Mouse (Mus musculus) MEL (cell line): ENCODE measurements around the gene Mgat5. TPM values are rescaled to one million over a fixed set of nuclear protein-coding genes. Genes with fewer than 3 reads are reported as not detected.

Source experiments
- DNase-seq: peaks from one replicate; pipeline ENCODE4 v3.0.0; 2011; ENCODE audit warnings: low read depth, low spot score
- H3K27ac ChIP-seq: 2 replicates; pipeline ENCODE4 v1.5.1; 2012; ENCODE audit warnings: low read depth, mild to moderate bottlenecking, control low read depth, low read length, moderate library complexity; ENCODE audit not compliant: control insufficient read depth
- H3K27me3 ChIP-seq, 2 experiments: fragments of 150-350 bp in 1 of 2; sonication (generic) in 1 of 2; 2 replicates each; pipeline ENCODE4 v1.6.1; 2012; ENCODE audit warnings: low read length in 2 of 2, mild to moderate bottlenecking in 2 of 2, improper control_type of control experiment in 1 of 2, moderate library complexity in 1 of 2; ENCODE audit not compliant: insufficient read depth in 2 of 2, control insufficient read depth in 1 of 2
- H3K36me3 ChIP-seq, 2 experiments: 2 replicates each; pipeline ENCODE4 v1.6.1; 2012 to 2014; ENCODE audit warnings: low read length in 2 of 2, improper control_type of control experiment in 1 of 2, inconsistent platforms in 1 of 2, mild to moderate bottlenecking in 1 of 2; ENCODE audit not compliant: insufficient read depth in 2 of 2, control insufficient read depth in 1 of 2
- H3K4me1 ChIP-seq, 2 experiments: fragments of 150-350 bp in 1 of 2; sonication (generic) in 1 of 2; 2 replicates each; pipeline ENCODE4 v1.6.1; 2012; ENCODE audit warnings: low read length in 2 of 2, improper control_type of control experiment in 1 of 2, mild to moderate bottlenecking in 1 of 2; ENCODE audit not compliant: insufficient read depth in 2 of 2, control insufficient read depth in 1 of 2
- H3K4me3 ChIP-seq, 2 experiments: fragments of 150-350 bp in 1 of 2; sonication (generic) in 1 of 2; 2 replicates each; pipeline ENCODE4 v1.5.1; 2012; ENCODE audit warnings: low read depth in 2 of 2, low read length in 2 of 2, mild to moderate bottlenecking in 2 of 2, moderate library complexity in 2 of 2, control low read depth in 1 of 2, improper control_type of control experiment in 1 of 2; ENCODE audit not compliant: control insufficient read depth in 1 of 2, insufficient read depth in 1 of 2
- H3K79me2 ChIP-seq: 2 replicates; pipeline ENCODE4 v1.6.1; 2012; ENCODE audit warnings: mild to moderate bottlenecking, low read length, moderate library complexity; ENCODE audit not compliant: control insufficient read depth, poor library complexity, insufficient read depth
- H3K9ac ChIP-seq: 2 replicates; pipeline ENCODE4 v1.6.1; 2012; ENCODE audit warnings: low read depth, mild to moderate bottlenecking, control low read depth, low read length, moderate library complexity; ENCODE audit not compliant: control insufficient read depth, poor library complexity, severe bottlenecking
- H3K9me3 ChIP-seq: fragments of 150-350 bp; sonication (generic); replicated peaks from 2 replicates; pipeline ENCODE4 v1.6.1; 2012; ENCODE audit warnings: mild to moderate bottlenecking, low read length, improper control_type of control experiment, moderate library complexity; ENCODE audit not compliant: insufficient read depth
- BHLHE40 ChIP-seq: IDR thresholded peaks from 2 replicates; pipeline ENCODE4 v1.6.1; 2012; ENCODE audit warnings: low read depth, mild to moderate bottlenecking, inconsistent platforms, low read length, improper control_type of control experiment, borderline replicate concordance
- CHD1 ChIP-seq: IDR thresholded peaks from 2 replicates; pipeline ENCODE4 v1.6.1; 2012; ENCODE audit warnings: low read depth, mild to moderate bottlenecking, inconsistent platforms, low read length, improper control_type of control experiment
- E2F4 ChIP-seq: IDR thresholded peaks from 2 replicates; pipeline ENCODE4 v1.6.1; 2011; ENCODE audit warnings: low read depth, low read length, improper control_type of control experiment, borderline replicate concordance
- EP300 ChIP-seq, 2 experiments: IDR thresholded peaks; 2 replicates each; pipeline ENCODE4 v1.6.1; 2011; ENCODE audit warnings: improper control_type of control experiment in 2 of 2, low read length in 2 of 2, low read depth in 1 of 2, mild to moderate bottlenecking in 1 of 2
- ETS1 ChIP-seq: IDR thresholded peaks from 2 replicates; pipeline ENCODE4 v1.6.1; 2012; ENCODE audit warnings: low read depth, mild to moderate bottlenecking, inconsistent platforms, low read length, improper control_type of control experiment, moderate library complexity
- JUND ChIP-seq: IDR thresholded peaks from 2 replicates; pipeline ENCODE4 v1.6.1; 2011; ENCODE audit warnings: low read depth, mild to moderate bottlenecking, improper control_type of control experiment, low read length
- MAFK ChIP-seq: IDR thresholded peaks from 2 replicates; pipeline ENCODE4 v1.6.1; 2011; ENCODE audit warnings: low read depth, mild to moderate bottlenecking, low read length, improper control_type of control experiment, borderline replicate concordance
- MAX ChIP-seq: IDR thresholded peaks from 2 replicates; pipeline ENCODE4 v1.6.1; 2011; ENCODE audit warnings: low read length, improper control_type of control experiment
- MAZ ChIP-seq: IDR thresholded peaks from 2 replicates; pipeline ENCODE4 v1.6.1; 2012; ENCODE audit warnings: low read depth, mild to moderate bottlenecking, inconsistent platforms, low read length, improper control_type of control experiment
- MEF2A ChIP-seq: IDR thresholded peaks from 2 replicates; pipeline ENCODE4 v1.6.1; 2014; ENCODE audit warnings: low read depth, mild to moderate bottlenecking, inconsistent platforms, low read length, improper control_type of control experiment; ENCODE audit not compliant: poor library complexity, insufficient replicate concordance, severe bottlenecking; ENCODE audit errors: extremely low read depth
- MXI1 ChIP-seq: IDR thresholded peaks from 2 replicates; pipeline ENCODE4 v1.6.1; 2011; ENCODE audit warnings: mild to moderate bottlenecking, low read depth, low read length, improper control_type of control experiment
- MYB ChIP-seq: IDR thresholded peaks from 2 replicates; pipeline ENCODE4 v1.6.1; 2011; ENCODE audit warnings: mild to moderate bottlenecking, low read depth, low read length, improper control_type of control experiment
- MYC ChIP-seq: IDR thresholded peaks from 2 replicates; pipeline ENCODE4 v1.6.1; 2011; ENCODE audit warnings: low read depth, mild to moderate bottlenecking, low read length, improper control_type of control experiment, moderate library complexity
- NELFE ChIP-seq: IDR thresholded peaks from 2 replicates; pipeline ENCODE4 v1.6.1; 2011; ENCODE audit warnings: low read depth, low read length, improper control_type of control experiment
- NRF1 ChIP-seq: IDR thresholded peaks from 2 replicates; pipeline ENCODE4 v1.6.1; 2014; ENCODE audit warnings: low read depth, mild to moderate bottlenecking, inconsistent platforms, low read length, improper control_type of control experiment, moderate library complexity; ENCODE audit not compliant: poor library complexity, insufficient read depth, severe bottlenecking
- POLR2A ChIP-seq, 2 experiments: IDR thresholded peaks; 2 replicates each; pipeline ENCODE4 v1.6.1; 2011 to 2012; ENCODE audit warnings: low read length in 2 of 2, mild to moderate bottlenecking in 2 of 2, control low read depth in 1 of 2, improper control_type of control experiment in 1 of 2, low read depth in 1 of 2, moderate library complexity in 1 of 2; ENCODE audit not compliant: control insufficient read depth in 1 of 2, insufficient read depth in 1 of 2, poor library complexity in 1 of 2
- POLR2AphosphoS2 ChIP-seq: IDR thresholded peaks from 2 replicates; pipeline ENCODE4 v1.6.1; 2011; ENCODE audit warnings: low read length, improper control_type of control experiment
- POLR2AphosphoS5 ChIP-seq: IDR thresholded peaks from 2 replicates; pipeline ENCODE4 v1.6.1; 2012; ENCODE audit warnings: low read depth, borderline replicate concordance, mild to moderate bottlenecking, inconsistent platforms, low read length, moderate library complexity, mixed read lengths
- RAD21 ChIP-seq: IDR thresholded peaks from 2 replicates; pipeline ENCODE4 v1.6.1; 2011; ENCODE audit warnings: mild to moderate bottlenecking, low read depth, low read length, improper control_type of control experiment
- RCOR1 ChIP-seq: IDR thresholded peaks from 2 replicates; pipeline ENCODE4 v1.6.1; 2012; ENCODE audit warnings: low read depth, mild to moderate bottlenecking, inconsistent platforms, low read length, improper control_type of control experiment
- SIN3A ChIP-seq: IDR thresholded peaks from 2 replicates; pipeline ENCODE4 v1.6.1; 2012; ENCODE audit warnings: low read length, improper control_type of control experiment, inconsistent platforms
- SMC3 ChIP-seq: IDR thresholded peaks from 2 replicates; pipeline ENCODE4 v1.6.1; 2011; ENCODE audit warnings: low read depth, low read length, improper control_type of control experiment
- TCF12 ChIP-seq: IDR thresholded peaks from 2 replicates; pipeline ENCODE4 v1.6.1; 2014; ENCODE audit warnings: low read depth, mild to moderate bottlenecking, inconsistent platforms, low read length, improper control_type of control experiment, moderate library complexity
- USF1 ChIP-seq: IDR thresholded peaks from 2 replicates; pipeline ENCODE4 v1.6.1; 2014; ENCODE audit warnings: low read depth, mild to moderate bottlenecking, inconsistent platforms, low read length, improper control_type of control experiment, moderate library complexity
- USF2 ChIP-seq, 2 experiments: IDR thresholded peaks; 2 replicates each; pipeline ENCODE4 v1.6.1; 2011 to 2012; ENCODE audit warnings: improper control_type of control experiment in 2 of 2, low read length in 2 of 2, borderline replicate concordance in 1 of 2, inconsistent platforms in 1 of 2, low read depth in 1 of 2, mild to moderate bottlenecking in 1 of 2; ENCODE audit not compliant: insufficient read depth in 1 of 2
- ZC3H11A ChIP-seq: IDR thresholded peaks from 2 replicates; pipeline ENCODE4 v1.6.1; 2012; ENCODE audit warnings: low read depth, mild to moderate bottlenecking, inconsistent platforms, low read length, improper control_type of control experiment
- ZKSCAN1 ChIP-seq: IDR thresholded peaks from 2 replicates; pipeline ENCODE4 v1.6.1; 2012; ENCODE audit warnings: low read depth, mild to moderate bottlenecking, inconsistent platforms, low read length, improper control_type of control experiment, moderate library complexity
- ZMIZ1 ChIP-seq: IDR thresholded peaks from 2 replicates; pipeline ENCODE4 v1.6.1; 2012; ENCODE audit warnings: low read depth, mild to moderate bottlenecking, inconsistent platforms, low read length, improper control_type of control experiment, moderate library complexity
- ZNF384 ChIP-seq: IDR thresholded peaks from 2 replicates; pipeline ENCODE4 v1.6.1; 2012; ENCODE audit warnings: low read depth, mild to moderate bottlenecking, inconsistent platforms, low read length, improper control_type of control experiment
- polyA plus RNA-seq, 2 experiments: library from polyadenylated mRNA; stranded (reverse) in 1 of 2; unstranded in 1 of 2; fragments of >175 nt in 1 of 2; fragments of >200 nt in 1 of 2; gene quantifications; 2 replicates each; pipeline versions ENCODE4 v1.2.1 to v1.2.4; 2012; ENCODE audit warnings: low replicate concordance in 2 of 2, low read depth in 1 of 2; ENCODE audit not compliant: insufficient read length in 2 of 2, insufficient read depth in 1 of 2, missing spikeins in 1 of 2
- total RNA-seq: library from RNA; depleted of rRNA; stranded (reverse); fragments of 300-350 nt; gene quantifications from 2 replicates; pipeline ENCODE4 v1.2.3, GENCODE M21; 2012

Mgat5 gene
- total and polyA plus RNA-seq, 3 experiments, result 6.9 to 9.5 TPM; not detected in 1

GRCm38 (mm10) chr1:127321638-127322037 is 116.8 kb downstream of the Mgat5 start:
- TF ChIP-seq EP300 (IDR thresholded peaks at IDR 0.05; ENCODE audit: low read depth in 1 of 2, low read length in 2 of 2), result 0 out of 4 replicates have a peak, but pooled peaks of 1 of the 2 experiments have one; percentile 17
- TF ChIP-seq MXI1, result peak; percentile 15; the same call in 1 of the 2 replicates
- TF ChIP-seq USF2 (IDR thresholded peaks at IDR 0.05; ENCODE audit: borderline replicate concordance in 1 of 2, insufficient read depth in 1 of 2, low read depth in 1 of 2, low read length in 2 of 2), result no peak
- TF ChIP-seq MEF2A, result no peak
- no peak for TF ChIP-seq ETS1
- peak; percentile 37; the same call in 1 of the 2 replicates for TF ChIP-seq TCF12
- TF ChIP-seq RCOR1, result 0 out of 2 replicates have a peak, but pooled peaks have one; percentile 17
- no peak for TF ChIP-seq MYB
- H3K36me3 ChIP-seq, result peaks cover 3 to 34% of the 10 kb centered on the region in 2 experiments

GRCm38 (mm10) chr1:127322169-127322805 is 117.5 kb downstream of the Mgat5 start:
- DNase-seq, result peak; percentile 80
- no peak for TF ChIP-seq MXI1
- no peak for TF ChIP-seq CHD1
- TF ChIP-seq E2F4, result no peak
- no peak for TF ChIP-seq MAFK
- TF ChIP-seq NELFE, result no peak
- no peak for TF ChIP-seq POLR2AphosphoS2
- TF ChIP-seq MYC, result no peak
- no peak for TF ChIP-seq MAX
- no peak; the same call in 1 of the 2 replicates for TF ChIP-seq MAZ
- TF ChIP-seq RAD21, result no peak
- TF ChIP-seq BHLHE40, result no peak
- no peak for TF ChIP-seq ZC3H11A
- TF ChIP-seq USF2 (IDR thresholded peaks at IDR 0.05; ENCODE audit: borderline replicate concordance in 1 of 2, insufficient read depth in 1 of 2, low read depth in 1 of 2, low read length in 2 of 2), result no peak
- TF ChIP-seq JUND, result no peak
- peak; percentile 52 for TF ChIP-seq TCF12
- TF ChIP-seq POLR2A (IDR thresholded peaks at IDR 0.05; ENCODE audit: control insufficient read depth in 1 of 2, insufficient read depth in 1 of 2, low read depth in 1 of 2, low read length in 2 of 2, poor library complexity in 1 of 2), result no peak
- no peak for TF ChIP-seq USF1
- no peak for TF ChIP-seq SMC3
- peak; percentile 57 for TF ChIP-seq SIN3A
- TF ChIP-seq NRF1, result no peak
- no peak for TF ChIP-seq ZKSCAN1
- no peak for TF ChIP-seq ZNF384
- no peak for TF ChIP-seq ZMIZ1
- TF ChIP-seq MYB, result no peak
- no peak for TF ChIP-seq POLR2AphosphoS5

More at GRCm38 (mm10) chr1:127321638-127322037, 116.8 kb downstream of the Mgat5 start:
- H3K9ac ChIP-seq, result peak overlapping the region; percentile 47
- H3K9me3 ChIP-seq, result no peaks in the 10 kb centered on the region
- peaks cover 5% of the 10 kb centered on the region; the same call in 1 of the 2 replicates for H3K79me2 ChIP-seq
- peak; percentile 75 for DNase-seq
- no peaks in the 10 kb centered on the region for H3K27me3 ChIP-seq
- H3K4me3 ChIP-seq, result 0 out of 4 replicates have a peak overlapping the region, but pooled peaks of 1 of the 2 experiments have one; percentile 14
- peaks cover 26 to 33% of the 10 kb centered on the region in 2 experiments for H3K4me1 ChIP-seq
- peak overlapping the region; percentile 86 for H3K27ac ChIP-seq

More at GRCm38 (mm10) chr1:127322169-127322805, 117.5 kb downstream of the Mgat5 start:
- peak overlapping the region; percentile 86 for H3K27ac ChIP-seq
- peaks cover 3 to 33% of the 10 kb centered on the region in 2 experiments for H3K36me3 ChIP-seq
- peaks cover 2% of the 10 kb centered on the region; the same call in 1 of the 2 replicates for H3K79me2 ChIP-seq
- 0 out of 4 replicates have a peak overlapping the region, but pooled peaks of 1 of the 2 experiments have one; percentile 14 for H3K4me3 ChIP-seq
- peak overlapping the region; percentile 47 for H3K9ac ChIP-seq
- H3K27me3 ChIP-seq, result no peaks in the 10 kb centered on the region
- H3K4me1 ChIP-seq, result peaks cover 25 to 30% of the 10 kb centered on the region in 2 experiments
- no peaks in the 10 kb centered on the region for H3K9me3 ChIP-seq
